Mouse (Mus musculus) olfactory bulb, adult 2 months (tissue): ENCODE data around the gene H2-DMb1.

Source experiments
- CTCF ChIP-seq: fragments of 200-500 bp; IDR thresholded peaks from 2 replicates; pipeline ENCODE4 v1.5.1; 2012; ENCODE audit warnings: low read depth, mild to moderate bottlenecking, low read length, moderate library complexity; ENCODE audit not compliant: insufficient read depth
- POLR2A ChIP-seq: fragments of 200-500 bp; IDR thresholded peaks from 2 replicates; pipeline ENCODE4 v1.6.1; 2012; ENCODE audit warnings: mild to moderate bottlenecking, low read depth, low read length, moderate library complexity; ENCODE audit not compliant: insufficient read depth

DNA sequence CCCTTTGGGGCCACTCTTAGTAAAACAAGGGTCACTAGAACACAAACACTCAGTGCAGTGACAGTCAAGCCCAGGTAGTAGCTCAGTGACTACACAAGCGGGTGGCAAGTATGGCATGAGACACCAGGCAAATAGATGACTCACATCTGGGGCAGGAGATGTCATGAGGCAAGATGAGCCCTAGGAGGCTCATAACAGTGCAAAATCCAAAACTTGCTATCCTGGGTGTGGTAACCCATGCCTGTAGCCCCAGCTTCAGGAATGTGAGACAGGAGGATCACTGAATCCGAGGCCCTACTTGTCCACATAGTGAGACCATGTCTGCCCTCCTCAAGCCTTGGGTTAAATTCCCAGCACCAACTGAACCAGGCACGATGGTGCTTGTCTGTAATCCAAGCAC lies 18.4 kb upstream of the H2-DMb1 start:
- TF ChIP-seq POLR2A = no peak
- TF ChIP-seq CTCF = no peak
